Mouse (Mus musculus) CD4-positive, CD25-positive, alpha-beta regulatory T cell, adult 4 months (primary cell): ENCODE results near the gene Fam168b. TPM values are rescaled to one million over a fixed set of nuclear protein-coding genes. Genes with fewer than 3 reads are reported as not detected.

Experiments
- ATAC-seq: one replicate; pipeline ENCODE4 v1.8.0; 2017
- polyA plus RNA-seq, 2 experiments: library from polyadenylated mRNA; unstranded; fragments of 100-300 nt; shearing (Covaris generic); gene quantifications; one replicate each; pipeline ENCODE4 v1.2.1; 2017

Gene Fam168b
- polyA plus RNA-seq, 2 experiments from 2014 or later: 22.8 to 23.8 TPM

DNA sequence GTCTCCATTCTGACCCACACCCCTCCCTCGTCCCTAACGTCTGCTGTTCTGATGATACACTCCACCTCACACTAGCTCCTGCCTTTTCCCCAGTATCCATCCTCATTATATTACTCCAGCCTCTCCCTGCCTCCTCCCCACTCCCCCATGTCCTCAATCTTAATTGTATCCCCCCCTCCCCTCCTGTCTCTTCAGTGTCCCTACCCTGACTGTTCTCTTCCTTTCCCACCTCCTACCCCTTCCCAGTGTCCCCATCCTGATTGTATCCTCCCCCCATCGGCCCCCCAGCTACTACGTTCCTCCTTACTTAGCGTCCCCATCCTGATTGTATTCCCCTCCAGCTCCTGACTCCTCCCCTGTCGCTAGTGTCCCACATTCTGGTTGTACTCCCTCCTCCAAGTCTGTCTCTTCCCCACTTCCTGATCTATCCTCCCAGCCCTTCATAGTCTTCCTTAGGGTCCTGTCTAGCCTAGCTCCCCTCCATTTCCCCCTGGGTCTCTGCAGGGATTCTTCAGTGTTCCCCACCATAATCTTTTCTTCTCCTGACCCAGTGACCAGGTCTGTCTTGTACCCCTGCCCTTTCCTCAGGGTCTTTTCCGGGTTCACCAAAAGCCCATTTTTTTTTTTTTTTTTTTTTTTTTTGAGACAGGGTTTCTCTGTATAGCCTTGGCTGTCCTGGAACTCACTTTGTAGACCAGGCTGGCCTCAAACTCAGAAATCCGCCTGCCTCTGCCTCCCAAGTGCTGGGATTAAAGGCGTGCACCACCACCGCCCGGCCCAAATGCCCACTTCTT, 7.7 kb upstream of the Fam168b start:
- ATAC-seq: no peak

DNA sequence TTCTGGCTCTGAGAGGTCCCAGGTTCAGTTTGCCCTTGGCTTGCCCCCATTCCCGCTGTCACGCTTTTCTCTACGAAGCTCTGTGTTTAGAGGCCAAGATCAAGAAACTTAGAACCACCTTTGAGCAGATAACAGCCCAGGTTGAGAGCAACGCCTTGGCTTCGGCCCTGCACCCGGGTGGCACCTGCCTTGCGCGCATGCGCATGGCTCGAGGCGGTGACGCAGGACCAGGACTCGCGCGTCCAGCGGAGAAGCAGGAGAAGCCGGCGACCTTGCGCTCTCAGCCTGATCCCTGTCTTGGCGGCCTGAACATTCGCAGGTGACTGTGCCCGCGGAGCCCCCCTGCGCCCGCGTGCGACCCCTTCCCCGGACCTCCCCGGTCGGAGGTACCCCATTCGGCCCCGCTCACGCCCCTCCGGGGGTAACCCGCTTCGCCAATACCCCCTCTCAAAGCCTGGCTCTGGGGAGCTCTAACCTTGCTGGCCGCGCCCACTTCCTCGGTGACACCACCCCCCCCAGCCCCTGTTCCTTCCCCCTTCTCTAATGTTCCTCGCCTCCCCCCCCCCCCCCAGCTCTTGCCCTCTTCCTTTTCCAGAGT, 7.0 kb upstream of the Fam168b start, which contains the start of gene Plekhb2:
TSS of gene Plekhb2 (plus strand) at position 232 of the 598 bp plus-strand sequence.
- ATAC-seq: peak; percentile 58

DNA sequence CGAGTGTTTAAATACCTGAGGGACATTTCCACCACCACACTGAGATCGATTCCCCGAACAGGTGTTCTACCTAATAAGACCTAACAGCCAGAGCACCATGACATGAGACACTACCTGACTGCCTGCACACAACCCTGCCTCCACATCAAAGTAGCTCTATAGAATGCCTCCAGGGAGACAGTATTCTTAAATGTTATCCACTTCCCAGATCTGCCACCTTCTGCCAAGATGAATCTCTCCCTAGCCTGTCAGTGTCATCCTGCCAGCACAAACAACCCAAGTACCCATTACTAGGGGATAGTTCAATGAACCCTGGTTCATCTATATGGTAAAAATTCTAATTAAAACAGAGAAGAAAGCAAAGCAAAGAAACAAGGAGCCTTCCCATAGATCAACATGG, 4.2 kb upstream of the Fam168b start:
- no peak for ATAC-seq

DNA sequence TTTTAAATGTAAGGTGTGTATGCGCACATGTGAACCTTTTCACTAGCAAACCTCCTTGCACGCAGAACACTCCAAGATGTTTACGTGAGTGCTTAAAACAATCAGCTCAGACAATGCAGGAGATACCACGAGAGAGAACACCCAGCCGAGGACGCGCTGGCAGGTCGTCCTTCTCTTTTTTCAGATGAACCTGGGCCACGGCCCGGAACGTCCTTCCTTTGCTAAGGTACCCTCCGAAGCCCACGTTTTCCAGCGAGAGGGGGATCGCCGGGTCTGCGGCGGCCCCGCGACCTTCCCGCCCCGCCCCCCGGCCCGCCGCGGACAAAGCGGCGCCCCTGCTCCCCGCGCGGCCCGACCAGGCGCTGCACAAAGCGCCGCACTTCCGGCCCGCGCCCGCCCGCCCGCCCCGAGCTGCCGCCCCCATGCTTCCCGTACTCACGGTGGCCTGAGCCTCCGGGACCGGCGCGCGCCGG, 440 bp downstream of the Fam168b start:
- ATAC-seq: peak; percentile 33

DNA sequence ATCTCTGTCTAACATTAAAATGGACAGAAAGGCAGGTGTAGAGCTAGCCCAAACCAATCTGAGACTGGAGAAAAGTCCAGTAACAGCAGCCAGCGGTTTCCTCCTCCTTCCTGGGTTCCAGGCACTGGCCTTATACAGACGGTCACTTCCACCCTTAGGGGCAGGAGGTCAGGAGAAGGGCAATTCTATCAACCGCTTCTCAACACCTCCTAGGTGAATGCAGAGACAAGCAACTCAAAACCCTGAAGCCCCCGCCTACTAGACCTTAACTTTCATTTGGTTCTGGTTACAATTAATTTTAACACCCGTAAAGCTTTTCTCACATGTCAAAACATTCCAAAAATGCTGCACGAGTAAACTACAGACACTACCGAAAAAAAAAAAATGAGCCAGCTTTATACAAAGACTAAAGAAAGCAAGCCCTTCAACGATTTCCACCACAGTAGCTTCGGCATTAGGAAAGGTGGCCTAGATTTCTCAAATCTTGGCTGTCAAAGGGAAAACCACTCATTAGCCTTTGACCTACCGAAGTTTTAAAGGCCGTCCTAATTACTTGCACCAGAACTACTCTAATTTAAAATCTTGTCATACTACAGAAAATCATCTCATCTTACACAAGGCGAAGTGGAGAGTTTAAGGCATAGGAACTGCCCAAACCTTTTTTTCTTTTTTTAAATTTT, 1.0 kb downstream of the Fam168b start:
- ATAC-seq: no peak

DNA sequence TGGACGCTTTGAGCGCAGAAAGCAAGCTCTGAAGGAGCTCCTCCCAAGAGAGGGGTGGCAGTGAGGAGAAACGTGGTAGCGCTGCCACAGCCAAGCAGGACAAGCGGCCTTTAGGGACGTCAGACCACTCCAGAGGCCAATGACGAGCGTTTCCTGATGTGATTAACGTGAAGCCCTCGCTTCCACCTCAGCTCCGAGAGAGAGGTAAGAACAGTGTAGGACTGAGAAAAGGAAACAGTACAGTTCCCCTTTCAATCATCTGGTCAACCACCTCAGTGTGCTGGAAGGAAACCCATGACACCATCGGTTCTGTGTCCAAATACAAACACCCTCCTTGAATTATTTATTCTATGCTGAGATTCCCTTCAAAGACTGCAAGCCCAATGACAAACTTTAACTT, 3.6 kb downstream of the Fam168b start:
- ATAC-seq: no peak

DNA sequence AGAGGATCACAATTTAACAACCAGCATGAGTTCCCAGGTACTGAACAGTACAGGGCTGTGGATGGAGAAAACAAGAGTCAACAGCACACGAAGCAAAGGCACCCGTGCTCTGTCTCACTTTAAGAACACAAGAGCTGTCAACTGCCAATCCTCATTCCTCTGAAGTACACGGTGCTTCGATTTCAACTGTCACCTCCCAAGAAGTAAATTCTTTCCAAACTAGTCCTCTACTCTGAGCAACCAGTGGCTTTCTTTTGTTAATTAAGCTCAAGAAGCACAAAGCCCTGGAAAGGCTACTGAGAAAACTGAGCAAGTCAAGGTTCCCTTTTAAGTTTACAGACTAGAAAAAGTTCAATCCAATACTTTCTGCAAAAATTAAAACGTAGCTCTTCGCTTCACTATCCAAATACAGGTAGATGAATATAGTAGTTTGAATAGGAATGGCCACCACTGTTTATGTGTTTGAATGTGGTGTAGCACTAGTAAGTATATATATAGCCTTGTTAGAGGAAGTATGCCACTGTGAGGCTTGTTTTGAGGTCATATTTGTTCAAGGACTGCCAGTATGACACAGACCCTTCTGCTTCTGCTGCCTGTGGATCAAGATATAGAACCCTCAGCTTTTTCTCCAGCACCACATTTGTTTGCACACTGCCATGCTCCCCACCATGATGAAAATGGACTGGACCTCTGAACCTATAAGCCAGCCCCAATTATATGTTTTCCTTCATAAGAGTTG, 4.7 kb downstream of the Fam168b start:
- no peak for ATAC-seq

DNA sequence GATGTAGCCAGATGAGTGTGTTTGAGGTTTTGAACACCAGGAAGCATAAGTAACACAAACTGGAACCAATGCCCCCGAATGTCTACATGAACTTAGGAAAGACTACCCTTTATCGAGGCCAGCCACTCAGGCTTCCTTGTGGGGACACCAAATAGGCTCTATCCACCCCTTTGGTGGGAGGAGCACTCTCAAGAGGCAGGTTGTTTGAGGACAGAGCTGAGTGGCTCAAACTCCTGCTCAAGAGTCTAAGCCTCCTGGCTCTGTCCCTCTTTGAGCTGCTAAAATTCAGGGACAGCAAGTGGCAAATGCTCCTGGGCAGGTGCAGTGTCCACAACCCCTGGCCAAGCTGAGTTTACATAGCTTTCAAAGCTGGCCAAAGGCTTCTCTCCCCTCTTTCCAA, 8.0 kb downstream of the Fam168b start:
- ATAC-seq: no peak

DNA sequence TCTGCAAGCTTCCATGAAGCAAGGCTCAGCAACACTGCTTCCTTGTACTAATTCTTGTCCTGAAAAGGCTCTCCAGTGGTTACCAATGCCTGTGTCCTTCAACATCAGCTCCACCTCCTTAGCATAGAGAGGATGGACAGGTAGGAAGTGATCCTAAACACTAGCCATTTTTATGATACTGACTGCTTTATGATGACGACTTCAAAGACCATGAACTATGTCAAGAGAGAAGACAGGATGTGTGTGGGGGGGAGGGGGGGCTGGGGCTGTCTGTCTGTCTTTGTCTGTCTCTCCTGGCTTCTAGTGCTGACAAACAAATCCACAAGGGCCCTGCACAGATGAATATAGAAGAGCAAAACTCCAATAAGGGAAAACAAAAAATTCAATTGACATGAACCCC, 11.5 kb downstream of the Fam168b start:
- peak; percentile 91 for ATAC-seq

DNA sequence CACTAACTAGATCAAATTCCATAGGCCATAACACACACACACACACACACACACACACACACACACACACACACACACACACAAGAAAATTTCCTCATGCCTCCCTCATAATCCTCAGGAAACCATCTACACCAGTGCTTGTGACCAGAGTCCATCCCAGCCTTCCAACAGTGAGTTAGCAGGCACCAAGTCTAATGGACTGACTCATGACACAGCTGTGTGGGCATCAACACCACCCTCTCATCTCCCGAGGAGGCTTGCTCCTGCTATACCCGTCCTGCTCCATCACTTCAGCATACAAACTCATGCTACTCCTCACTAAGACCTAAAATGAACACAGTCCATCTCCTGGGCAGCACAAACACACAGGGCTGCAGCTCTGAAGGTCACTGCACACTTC, 11.9 kb downstream of the Fam168b start:
- peak; percentile 5 for ATAC-seq

DNA sequence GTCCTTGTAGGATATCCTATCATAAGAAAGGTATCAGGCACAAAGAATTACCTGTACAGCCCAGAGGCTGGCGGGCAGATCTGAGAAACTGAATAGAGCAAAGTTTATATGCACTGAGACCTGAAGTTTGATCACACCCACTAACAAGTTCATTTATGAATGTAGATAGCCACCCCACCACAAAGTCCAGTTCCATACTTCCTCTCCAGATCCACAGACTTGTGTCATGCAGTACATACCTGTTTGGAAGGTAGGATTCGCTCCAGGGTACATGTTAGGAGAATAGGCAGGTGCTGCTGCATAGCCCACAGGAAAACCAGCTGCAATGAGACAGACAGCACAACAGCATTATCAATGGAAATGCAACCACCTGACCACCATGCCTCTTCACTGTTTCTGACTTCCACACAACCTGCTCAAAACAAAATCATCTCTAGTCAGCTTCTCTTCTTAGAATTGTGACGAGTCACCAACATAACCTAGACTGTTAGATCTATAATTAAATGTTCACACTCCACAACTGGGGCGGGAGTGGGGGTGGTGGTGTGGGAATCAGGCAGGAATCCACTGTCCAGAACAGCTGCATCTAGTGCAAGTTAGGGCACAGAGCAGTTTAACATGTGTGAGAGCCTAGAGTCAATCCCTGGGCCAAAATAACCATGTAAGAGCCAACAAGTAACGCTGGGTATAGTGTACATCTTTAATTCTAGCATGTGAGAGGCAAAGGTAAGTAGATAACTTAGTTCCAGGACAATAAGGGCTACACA, 14.2 kb downstream of the Fam168b start:
- ATAC-seq: no peak

DNA sequence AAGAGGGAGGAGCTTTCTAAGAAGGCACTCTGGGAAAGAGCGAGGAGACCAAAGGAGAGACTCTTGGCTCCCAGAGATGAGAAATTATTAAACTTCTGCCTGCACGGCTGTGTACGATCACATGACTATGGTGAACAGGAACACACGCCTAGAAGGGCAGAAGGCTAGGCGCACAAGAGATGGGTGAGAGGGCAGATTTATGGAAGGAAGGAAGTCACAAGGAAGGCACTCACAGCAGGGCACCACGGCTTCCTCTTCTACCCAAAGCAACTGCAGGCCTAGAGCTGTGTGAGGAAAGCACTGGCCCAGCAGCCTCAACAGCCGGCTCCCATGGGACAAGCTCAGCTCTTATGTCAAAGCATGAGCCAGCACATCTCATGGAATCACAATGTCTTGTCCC, 15.0 kb downstream of the Fam168b start:
- no peak for ATAC-seq

DNA sequence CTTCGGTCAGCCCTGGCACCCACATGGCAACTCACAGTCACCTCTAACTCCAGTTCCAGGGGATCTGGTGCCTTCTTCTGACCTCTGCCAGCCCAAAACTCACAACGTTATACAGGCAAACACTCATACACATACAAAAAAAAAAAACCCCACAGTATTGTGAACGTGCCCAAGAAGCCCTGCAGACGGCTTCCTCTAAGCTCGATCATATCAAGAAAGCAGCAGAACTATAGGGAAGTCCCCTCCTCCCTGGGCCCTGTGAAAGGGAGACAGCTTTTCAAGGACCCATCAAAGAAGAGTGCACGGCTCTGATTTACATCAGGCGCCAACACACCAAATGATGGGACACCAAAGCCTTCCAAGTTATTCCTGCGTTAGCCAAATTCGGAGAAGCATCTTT, 17.0 kb downstream of the Fam168b start:
- peak; percentile 81 for ATAC-seq

DNA sequence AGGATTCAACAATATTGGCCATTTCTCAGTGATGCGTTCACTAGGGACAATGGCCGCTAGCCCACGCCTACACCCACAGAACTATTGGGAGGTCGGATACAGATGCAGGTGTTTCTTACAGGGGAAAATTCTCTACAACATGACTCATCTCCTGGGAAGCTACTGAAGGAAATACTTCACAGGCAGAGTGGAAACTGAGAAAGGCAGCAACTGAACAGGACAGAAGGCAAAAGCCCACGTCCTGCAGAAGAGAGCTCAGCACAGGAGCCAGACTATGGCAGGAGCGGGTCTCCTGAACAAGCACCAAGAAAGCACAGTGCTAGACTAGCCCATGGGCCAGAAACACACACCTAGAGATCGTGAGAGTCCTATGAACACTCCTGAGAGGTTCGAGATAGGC, 18.7 kb downstream of the Fam168b start:
- no peak for ATAC-seq

DNA sequence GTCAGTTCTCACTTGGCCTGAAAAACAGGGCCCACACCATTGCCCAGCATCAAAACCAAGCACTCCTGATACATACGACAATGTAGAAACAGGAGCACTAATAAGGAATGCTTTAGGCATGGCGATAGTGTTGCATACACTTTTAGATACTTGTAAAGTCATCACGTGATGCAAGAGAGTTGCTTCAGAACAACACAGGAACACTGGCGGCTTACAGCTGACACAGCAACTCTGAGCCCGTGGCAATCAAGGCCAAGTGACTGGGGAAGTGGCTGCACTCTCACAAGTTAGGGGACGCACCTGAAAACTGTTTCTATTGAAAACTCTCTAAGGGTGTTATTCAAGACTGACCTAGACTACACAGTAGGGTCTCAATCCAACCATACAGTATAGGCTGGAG, 19.5 kb downstream of the Fam168b start:
- peak; percentile 44 for ATAC-seq

DNA sequence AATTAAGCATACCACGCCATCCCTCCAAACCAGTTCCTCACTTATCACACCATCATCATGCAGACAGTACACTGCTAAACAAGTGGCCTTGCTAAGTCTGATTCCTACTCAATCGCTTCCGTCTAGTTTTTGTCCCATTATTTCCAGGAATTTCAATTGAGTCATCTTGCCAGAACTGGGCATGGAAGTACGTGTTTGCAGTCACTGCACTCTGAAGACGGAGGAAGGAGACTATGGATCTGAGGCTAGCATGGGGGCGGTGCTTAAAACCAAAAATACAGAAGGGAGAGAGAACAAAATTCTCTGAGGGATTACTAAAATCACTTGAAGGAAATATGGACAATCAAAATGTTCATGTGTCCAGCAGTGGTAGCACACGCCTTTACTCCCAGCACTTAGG, 20.1 kb downstream of the Fam168b start:
- no peak for ATAC-seq

DNA sequence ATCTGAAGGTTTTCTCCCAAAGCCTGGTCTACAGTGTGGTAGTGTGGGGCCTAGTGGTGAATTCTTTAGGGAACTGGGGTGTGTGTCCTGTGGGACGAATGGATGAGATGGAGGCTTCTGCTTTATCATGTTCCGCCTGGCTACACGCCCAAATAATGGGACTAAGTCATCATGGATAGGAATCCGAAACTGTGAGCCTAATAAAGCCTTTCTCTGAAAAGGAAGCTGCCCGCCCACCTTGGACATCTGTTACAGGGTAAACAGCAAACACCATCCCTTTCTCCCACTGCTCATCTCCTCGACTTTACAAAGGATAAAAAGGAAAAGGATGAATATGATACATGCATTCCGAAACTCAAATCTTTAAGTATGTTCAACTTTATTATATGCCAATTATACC, 20.9 kb downstream of the Fam168b start:
- ATAC-seq: no peak

DNA sequence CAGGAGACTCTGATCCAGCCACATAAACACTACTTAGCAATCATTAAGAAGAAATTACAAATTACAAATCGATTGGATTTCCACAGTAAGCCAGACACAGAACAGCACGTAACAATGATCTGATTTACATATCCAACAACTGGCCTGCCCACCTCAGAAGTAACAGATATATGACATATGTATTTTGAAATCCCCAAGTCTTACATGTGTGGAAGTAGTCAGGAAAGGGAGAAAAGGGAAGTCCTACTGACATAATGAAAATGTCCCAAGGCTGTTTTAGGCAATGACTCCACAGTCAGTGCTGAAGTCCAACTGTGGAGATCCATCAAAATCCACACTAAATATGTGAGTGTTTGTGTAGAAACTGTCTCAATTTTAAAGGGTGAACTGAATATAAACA, 21.5 kb downstream of the Fam168b start:
- no peak for ATAC-seq

DNA sequence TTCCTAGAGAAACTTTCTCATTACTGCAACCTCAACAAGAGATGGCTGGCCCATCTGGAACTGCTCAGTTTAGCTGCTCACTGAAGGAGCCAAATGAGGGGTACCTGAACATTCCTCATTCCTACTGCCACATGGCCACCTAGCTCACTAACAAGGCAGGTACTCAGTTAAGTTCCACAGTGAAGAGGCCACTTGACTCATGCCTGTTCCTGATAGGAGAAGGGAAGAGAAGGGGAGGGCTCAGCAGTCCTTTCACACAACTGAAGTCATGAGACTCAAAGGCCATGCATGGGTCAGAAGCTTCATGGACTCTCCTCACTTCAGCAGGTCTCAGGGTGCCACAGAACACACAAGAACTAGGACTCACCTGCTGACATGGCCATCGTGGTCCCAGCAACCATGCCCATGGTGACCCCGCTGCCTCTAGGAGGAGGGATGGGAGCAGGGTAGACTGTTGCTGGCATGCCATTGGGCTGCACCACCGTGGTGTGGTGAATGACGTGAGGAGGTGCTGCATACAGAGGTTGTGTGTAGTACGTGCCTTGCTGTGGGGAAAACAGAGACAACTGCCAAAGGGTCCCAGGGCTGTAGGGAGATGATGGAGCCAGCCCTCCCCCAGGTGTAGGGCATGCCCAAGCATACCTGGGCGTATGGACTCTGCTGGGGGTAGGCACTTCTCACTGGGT, 23.5 kb downstream of the Fam168b start:
- no peak for ATAC-seq

DNA sequence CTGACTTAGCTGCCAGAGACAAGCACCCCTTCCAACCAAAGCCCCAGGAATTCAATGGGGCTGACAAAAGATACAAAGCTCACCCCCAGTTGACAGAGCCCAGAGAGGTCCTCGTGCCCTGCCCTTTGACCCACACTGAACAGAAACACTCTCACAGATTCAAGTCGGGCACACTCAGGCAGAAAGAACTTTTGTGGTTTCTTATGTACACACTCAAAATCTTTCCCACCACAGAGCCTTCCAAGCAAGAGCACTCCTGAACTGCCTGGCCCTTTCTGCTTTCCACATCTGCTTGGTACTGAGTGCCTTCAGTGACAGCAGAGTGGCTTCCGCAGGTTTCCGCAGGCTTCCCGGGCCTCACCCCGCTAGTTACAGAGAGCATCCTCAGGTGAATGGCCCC, 27.0 kb downstream of the Fam168b start:
- ATAC-seq: no peak

DNA sequence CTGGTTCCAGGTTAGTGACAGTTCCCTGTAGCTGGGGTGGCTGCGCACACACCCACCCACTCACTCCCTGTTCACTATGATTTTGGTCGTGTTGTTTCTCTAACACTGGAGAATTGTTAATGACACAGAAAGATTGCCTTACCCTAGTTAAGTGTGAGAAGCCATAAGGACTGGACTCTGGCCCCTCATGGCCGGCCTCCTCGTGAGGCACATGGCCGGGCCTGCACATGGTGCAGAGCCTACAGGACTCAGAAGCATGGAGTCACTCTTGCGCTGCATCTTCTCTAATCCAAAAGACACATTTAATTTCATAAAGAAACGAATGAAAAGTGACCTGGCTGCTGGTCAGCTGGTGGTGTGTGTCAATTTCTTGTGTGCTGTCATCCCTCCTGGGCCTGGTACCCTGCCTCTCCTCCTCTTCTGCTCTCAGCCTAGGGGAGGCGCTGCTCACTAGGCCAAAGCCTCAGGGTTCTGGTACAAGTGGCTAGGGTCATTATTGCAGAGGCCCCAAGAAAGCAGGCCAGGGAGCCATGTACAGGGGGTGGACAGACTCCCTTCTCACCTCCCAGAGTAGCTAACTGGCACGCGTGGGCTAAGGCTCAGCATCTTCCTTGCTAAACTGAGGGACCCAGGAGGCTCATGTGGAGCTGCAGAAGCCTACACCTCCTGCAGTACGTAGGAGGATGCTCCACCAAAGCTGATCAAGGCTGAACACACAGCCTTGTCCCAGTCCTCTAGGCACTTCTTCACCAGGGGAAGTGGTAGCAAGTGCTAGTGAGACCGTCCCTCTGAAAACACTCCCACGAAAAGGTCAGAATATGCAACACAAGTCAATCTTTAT, 30.2 kb downstream of the Fam168b start:
- ATAC-seq: no peak
